Mouse (Mus musculus): ENCODE results near the gene Dock4.

GRCm38 (mm10) chr12:40792184-40792650 is 346.5 kb downstream of the Dock4 start:
- TF ChIP-seq CTCF (IDR thresholded peaks at IDR 0.05; ENCODE audit: borderline replicate concordance, control insufficient read depth, extremely low read depth, insufficient read depth, low read length, poor library complexity) (no peak), POLR2A (IDR thresholded peaks at IDR 0.05; ENCODE audit: control insufficient read depth, extremely low read depth, insufficient read depth, low read length, poor library complexity) (no peak)
